Mouse (Mus musculus): ENCODE measurements around the gene Vmn1r67.

Vmn1r67 gene

GRCm38 (mm10) chr7:10443031-10443430, at the start of gene Vmn1r67:
TSS of gene Vmn1r67 (plus strand) at chr7:10443331.
- in situ Hi-C loops (cut with MboI) = no loop called here

DNA sequence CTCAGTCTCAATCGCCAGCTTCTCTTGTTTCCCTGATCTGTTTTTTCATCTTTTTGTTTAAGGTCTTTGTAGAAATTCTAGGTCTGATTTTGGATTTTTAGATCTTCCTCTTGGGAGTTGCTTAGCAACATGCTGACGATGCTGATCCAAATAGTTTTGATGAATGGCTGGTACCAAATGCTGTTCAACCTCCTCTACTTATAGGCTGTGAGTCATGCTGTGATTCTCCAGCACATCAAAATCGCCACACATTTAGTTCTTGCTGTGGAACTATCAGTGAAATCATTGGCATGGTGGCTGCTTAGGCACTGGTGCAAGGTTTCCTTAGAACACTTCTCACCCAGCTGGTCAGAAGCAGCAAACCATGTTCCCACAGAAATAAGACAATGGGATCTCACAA, 15.0 kb downstream of the Vmn1r67 start:
- in situ Hi-C loops (cut with MboI) = no loop called here

GRCm38 (mm10) chr7:10479813-10480212, 36.7 kb downstream of the Vmn1r67 start:
- in situ Hi-C loops (cut with MboI) = no loop called here

DNA sequence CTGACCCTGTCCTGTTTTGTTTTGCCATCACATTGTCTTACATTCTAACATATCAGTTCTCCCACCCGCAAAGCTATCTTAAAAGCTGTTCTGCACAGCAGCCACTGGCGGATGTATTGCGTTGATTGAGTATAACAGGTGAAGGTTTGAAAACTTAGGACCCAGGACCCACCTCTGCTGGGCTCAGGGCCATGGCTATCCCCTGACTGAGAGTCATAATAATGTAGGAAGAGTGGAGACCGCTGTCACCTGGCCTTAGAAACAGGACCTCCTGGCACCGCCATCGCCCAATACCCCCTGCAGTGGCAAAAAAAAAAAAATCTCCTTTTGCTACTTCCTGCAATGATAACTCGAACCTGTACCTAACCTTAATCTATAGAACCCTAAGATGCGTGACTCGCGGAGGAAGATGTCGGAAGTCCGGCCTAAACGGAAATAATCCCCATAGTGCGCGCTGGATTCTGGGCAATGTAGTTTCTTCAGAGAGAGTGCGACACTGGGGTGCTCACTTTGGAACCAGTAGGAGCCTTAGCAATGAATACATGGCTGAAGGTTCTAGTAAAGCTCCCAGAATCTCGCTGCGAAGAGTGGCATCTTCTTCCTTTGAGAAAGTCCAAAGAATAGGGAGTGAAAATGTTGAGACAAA, 37.6 kb downstream of the Vmn1r67 start:
- in situ Hi-C loops (cut with MboI) = no loop called here

DNA sequence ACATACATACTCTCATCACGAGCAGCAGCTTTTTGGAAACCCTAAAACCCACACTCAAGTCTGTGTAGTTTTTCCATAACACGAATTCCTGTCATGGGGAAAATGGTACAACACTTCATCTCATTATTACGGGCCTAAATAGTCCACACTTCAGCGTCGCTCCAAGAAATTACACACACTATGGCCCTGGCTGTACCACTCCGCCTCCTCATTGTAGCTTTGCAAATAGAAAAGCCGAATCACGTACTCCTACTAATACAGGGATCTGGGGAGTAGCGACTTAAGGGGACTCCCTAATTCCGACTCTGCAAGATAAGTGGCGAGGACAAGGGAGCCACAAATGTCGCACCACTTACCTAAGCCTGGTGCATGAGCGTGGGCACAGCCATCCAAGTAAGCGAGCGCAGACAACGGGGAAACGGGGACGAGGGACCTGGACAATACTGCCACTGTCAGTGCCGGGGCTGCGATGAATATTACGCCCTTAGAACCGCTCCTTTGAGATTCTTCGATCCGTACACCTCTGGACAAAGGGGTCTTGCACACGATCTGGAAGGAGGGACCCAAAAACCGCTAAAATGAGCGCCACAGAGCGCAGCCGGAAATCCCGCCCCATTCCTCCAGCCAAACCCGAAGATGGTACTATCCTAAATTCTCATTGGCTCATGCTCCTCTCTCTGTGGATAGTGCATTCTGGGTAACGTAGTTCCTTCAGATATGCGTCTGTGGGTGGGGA, 51.8 kb downstream of the Vmn1r67 start, which contains the start of gene Zik1:
TSS of gene Zik1 (minus strand) at position 609 of the 736 bp plus-strand sequence.
- in situ Hi-C loops (cut with MboI) = no loop called here

DNA sequence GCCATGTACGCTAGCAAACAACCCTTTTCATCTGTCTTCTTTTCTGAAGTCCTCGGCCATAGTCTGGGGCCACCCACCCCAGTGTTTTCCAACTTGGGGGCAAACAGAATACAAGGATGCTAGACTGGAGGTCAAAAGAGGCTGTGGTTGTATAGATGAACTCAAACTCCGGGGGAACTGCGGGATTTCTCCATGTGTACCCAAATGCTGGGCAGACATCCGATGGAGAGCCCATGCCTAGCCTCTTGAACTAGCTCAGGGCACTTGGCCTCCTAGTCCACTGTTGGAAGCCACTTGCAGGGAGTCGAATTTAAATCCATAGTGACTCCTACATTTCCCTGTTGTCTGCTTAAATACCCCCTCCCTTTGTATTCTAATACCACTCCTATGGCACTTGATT, 52.4 kb downstream of the Vmn1r67 start:
- in situ Hi-C loops (cut with MboI) = no loop called here

All from mature B cell (primary cell).